Mouse (Mus musculus): Measurements from ENCODE around the gene Fam136a. TPM values are rescaled to one million over a fixed set of nuclear protein-coding genes. Genes with fewer than 3 reads are reported as not detected.
"Not testable (repeated sequence)": the region's sequence is repeated elsewhere in the genome, so short reads cannot be mapped to it uniquely, and the experiment has no call there.

Fam136a gene
- 10.1 to 17.5 TPM (median 14.1 TPM) in 3 replicates for total RNA-seq (2017)

DNA sequence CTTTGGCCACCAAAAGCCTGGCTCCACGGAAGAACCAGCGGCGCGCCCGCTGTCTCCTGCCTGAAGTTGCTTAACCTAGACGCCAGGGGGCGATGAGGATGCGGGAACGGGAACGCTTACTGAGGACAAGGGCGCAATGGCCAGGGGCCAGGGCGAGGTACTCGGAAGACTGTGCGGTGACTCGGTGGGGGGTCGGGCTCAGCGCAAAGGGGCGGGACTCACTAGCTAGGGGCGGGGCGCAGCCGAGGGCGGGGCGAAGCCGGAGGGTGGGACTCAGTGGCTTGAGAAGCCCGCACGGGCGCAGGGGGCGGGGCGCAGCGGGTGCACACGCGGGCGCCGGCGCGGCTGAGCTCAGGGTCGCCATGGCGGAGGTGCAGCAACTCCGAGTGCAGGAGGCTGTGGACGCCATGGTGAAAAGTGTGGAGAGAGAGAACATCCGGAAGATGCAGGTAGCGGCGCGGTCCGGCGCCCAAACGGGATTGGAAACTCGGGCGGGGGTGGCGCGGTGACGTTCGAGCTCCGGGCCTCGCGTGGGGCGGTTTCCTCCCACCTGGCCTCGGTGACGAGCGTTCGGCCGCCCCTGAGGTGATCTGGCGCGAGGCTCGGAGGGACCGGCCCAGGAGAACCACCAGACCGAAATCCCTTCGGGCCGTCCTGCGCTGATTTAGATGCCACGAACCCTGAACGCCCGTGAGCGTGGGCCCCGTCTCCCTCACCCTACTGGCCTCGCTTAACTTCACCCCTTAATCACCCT is at the start of gene Fam136a:
Fam136a (plus strand) TSS at position 276 of the 754 bp plus-strand sequence.
- ATAC-seq (replicated peaks; ENCODE audit: insufficient number of reproducible peaks, low FRiP score, low TSS enrichment, poor library complexity, severe bottlenecking) = peak; percentile 94

DNA sequence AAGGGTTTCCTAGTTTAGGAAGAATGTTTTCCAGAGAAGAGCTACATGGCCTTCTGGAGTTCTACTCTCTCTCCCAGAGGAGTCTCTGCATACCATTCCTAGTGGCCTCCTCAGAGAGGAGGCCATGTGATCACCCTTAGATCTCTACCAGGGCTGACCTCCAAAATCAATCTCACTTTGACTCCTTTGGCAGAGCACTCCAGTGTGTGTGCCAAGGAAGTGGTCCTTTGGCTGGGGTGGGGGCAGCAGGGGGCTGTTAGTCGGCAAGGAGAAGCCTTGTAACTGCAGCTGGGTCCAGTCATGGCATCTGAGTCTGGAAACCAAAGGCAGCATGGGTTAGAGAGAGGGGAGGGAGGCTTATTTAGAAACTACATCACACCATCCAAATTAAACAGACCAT is 48.4 kb upstream of the Fam136a start:
- no peak for ATAC-seq (replicated peaks; ENCODE audit: insufficient number of reproducible peaks, low FRiP score, low TSS enrichment, poor library complexity, severe bottlenecking)

DNA sequence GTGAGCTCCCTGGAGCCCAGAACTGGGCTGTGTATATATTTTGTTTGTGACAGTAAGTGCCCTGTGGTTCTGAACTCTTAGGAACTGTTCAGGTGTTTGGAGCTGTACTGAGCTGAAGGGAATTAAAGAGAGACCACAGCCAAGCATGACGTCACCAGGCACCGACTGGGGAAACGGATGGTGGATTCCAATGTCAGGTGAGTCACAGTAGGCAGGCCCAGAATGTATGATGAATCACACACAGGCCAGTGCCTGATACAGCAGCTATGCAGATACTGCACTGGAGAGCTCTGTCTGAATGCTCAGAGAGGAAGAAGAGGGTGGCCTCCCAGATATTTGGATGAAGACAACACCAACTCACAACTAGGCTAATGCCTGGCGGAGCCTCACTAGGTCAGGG is 46.6 kb upstream of the Fam136a start:
- no peak for ATAC-seq (replicated peaks; ENCODE audit: insufficient number of reproducible peaks, low FRiP score, low TSS enrichment, poor library complexity, severe bottlenecking)

DNA sequence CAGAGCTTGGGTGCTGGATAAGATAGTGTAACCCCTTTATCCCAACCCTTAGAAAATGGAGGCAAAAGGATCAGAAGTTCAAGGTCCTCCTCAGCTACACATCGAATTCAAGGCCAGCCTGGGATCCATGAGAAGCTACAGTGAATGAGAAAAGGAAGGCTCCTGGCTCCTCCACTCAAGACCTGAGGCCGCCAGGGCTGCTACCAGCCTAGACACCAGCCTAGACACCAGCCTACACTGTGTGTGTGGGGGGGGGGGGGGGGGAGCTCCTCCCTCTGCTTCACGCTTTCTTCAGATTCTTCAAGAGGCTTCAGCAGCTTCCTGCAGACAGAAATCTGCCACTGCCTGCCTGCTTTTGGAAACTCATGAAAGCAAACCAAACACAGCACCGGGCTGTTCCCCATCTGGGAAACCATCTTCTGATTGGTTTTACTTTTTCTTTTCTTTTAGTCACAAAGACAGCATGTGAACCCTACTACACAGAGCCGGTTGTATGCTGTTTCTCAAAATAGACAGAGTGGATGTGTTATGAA is 43.3 kb upstream of the Fam136a start:
- no peak for ATAC-seq (replicated peaks; ENCODE audit: insufficient number of reproducible peaks, low FRiP score, low TSS enrichment, poor library complexity, severe bottlenecking)

DNA sequence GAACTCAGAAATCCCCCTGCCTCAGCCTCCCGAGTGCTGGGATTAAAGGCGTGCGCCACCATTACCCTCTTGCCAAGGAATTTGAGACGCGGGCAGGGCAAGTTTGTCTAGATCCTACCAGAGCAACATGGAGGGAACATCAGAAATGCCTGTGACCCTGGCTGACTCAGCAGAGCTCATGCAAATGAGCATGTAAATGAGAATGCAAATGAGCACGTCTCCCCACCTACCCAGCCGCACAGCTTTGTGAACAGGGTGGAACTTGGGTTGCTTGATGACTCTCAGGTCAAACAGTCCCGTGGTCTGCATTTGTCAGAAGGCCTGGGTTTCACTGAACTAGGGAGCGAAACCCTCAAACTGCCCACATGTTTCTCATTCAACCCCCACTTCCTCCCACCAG is 42.5 kb upstream of the Fam136a start:
- ATAC-seq (replicated peaks; ENCODE audit: insufficient number of reproducible peaks, low FRiP score, low TSS enrichment, poor library complexity, severe bottlenecking) = no peak

DNA sequence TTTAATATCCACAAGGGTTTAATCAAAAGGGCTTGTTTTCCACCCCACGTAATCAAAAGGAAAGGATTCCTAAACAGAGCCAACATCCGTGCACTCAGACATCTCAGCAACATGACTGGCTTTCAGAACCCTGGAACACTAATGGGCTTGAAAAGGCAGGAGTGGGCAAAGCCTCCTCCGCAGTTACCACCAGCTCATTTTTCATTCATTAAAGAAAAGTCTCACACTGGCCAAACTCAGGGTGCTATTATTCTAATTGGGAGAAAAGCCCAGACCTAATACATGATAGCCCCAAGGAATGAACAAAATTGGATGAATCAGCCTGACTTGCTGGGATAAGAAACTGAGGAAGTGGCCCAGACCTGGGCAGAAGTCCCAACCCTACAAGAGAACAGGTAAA is 41.0 kb upstream of the Fam136a start:
- no peak for ATAC-seq (replicated peaks; ENCODE audit: insufficient number of reproducible peaks, low FRiP score, low TSS enrichment, poor library complexity, severe bottlenecking)

DNA sequence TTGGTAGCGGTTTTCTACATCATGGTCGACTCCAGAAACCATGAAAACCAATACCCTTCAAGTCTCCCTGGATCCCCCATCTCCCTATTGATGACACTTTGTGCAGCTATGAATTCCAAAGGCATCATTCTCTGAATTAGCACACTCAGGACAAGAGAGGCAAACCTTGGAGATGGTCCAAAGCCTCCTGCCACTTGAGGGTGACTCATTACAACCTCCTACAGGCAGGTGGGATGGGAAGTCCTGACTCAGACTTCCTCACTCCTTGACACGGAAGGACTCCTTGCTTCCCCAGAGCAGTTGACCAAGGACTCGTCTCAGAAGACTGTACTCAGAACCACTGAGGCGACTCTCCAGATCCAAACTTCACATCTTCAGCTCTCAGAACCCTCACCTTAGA is 39.8 kb upstream of the Fam136a start:
- no peak for ATAC-seq (replicated peaks; ENCODE audit: insufficient number of reproducible peaks, low FRiP score, low TSS enrichment, poor library complexity, severe bottlenecking)

DNA sequence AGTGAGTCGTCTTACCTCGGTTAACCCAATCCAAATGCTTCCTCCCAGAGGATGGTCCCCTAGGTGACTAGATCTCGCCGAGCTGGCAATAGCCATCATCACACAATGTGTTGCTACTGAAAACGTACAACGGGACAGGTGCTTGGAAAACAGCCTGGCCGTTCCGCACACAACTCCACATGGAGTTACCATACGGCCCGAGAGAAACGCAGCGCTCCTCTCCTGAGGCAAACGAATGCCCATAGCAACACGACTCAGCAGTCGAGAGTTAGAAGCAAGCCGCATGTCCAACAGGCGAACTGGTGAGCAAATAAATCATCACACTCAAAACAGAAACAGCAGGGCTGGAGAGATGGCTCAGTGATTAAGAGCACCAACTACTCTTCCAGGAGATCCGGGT is 38.6 kb upstream of the Fam136a start:
- ATAC-seq (replicated peaks; ENCODE audit: insufficient number of reproducible peaks, low FRiP score, low TSS enrichment, poor library complexity, severe bottlenecking) = no peak

DNA sequence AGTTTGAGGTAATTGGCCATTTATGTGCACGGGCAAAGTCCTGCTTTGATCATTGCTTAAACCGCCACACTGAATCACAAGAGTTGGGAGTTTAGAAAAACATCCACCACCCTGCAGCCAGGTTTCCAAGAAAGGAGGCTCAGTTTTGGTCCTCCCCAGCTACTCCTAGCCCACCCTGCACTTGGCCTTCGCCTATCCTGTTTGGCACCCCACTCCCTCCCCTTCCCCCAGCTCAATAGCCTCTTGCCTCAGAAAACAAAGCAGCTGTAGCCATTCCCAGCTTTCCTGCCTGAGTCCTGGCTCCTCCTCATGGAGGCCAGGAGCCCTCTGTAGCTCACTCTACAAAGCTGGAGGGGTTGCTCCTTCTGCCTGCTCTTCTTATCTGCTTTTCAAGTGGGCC is 37.1 kb upstream of the Fam136a start:
- ATAC-seq (replicated peaks; ENCODE audit: insufficient number of reproducible peaks, low FRiP score, low TSS enrichment, poor library complexity, severe bottlenecking) = no peak

DNA sequence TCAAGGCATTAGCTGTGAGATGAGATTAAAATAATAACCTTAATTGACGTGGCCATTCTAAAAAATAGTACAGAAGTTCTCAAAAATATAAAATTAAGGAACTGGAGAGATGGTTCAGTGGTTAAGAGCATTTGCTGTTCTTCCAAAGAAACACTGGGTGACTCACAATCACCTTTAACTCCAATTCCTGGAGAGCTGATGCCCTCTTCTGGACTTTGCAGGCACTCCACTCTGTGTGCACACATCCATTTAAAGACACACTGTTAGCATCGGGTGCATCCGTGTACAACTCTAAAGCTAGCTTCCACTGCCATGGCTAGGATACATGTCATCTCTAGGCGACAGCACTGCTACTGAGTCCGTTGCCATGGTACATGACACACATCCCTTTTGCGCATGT is 35.5 kb upstream of the Fam136a start:
- no peak for ATAC-seq (replicated peaks; ENCODE audit: insufficient number of reproducible peaks, low FRiP score, low TSS enrichment, poor library complexity, severe bottlenecking)

DNA sequence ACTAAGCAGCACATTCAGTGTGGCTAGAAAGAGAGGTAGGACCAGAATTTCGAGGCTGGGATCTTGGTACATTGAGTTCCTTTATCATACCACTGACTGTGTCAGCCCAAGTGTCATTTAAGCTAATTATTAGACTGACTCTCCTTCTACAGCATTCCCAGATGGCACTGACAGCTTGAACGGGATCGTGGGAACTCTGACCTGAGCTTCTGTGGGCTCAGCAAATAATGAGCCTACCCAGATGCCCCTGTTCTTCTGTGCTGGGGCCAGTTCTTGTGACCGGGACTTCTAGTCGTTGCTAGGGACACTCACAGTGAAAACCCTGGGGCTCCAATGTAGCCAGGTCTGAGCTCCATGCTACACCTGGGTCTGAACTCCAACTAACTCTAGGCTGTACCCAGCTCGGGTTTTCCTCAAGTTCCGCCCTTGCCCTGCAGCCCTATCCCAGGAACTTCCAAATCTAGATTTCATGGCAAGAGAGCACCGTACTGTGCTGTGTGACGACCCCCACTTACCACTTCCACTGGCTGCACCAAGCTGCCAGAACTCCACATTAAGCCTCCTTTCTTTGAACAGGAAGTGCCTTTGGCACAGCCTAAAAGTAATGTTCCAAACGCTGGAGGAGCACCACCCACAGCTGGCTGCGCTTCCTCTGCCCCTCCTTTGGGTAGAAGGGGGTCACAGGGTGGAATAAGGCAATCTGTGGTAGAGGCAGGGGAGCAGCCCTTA is 30.2 kb upstream of the Fam136a start:
- no peak for ATAC-seq (replicated peaks; ENCODE audit: insufficient number of reproducible peaks, low FRiP score, low TSS enrichment, poor library complexity, severe bottlenecking)

DNA sequence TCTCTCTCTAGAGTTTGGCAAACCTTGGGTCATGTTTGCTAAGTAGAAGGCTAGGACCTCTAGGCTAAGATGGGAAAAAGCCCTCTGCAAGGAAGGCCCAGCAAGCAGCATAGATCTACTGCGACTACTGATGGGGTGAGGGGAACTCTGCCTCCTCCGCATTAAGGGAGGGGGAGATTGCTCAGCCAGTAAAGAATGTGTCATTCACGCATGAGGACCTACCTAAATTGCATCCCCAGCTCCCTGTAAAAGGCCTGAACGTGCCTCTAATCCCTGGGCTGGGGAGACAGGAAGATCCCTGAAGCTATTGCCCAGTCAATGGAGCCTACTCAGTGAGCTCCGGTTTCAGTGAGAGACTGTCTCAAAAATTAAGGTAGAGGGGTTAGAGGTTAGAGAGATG is 29.6 kb upstream of the Fam136a start:
- no peak for ATAC-seq (replicated peaks; ENCODE audit: insufficient number of reproducible peaks, low FRiP score, low TSS enrichment, poor library complexity, severe bottlenecking)

DNA sequence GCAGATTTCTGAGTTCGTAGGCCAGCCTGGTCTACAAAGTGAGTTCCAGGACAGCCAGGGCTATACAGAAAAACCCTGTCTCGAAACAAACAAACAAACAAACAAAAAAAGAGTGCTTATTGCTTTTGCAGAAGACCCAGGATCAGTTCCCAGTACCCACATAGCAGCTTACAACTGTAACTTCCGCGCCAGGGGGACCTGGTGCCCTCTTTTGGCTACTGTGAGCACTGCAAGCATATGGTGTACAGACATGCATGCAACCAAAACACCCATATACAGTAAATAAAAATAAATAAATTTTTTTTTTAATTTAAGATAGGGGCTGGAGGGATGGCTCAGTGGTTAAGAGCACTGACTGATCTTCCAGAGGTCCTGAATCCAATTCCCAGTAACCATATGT is 29.1 kb upstream of the Fam136a start:
- ATAC-seq (replicated peaks; ENCODE audit: insufficient number of reproducible peaks, low FRiP score, low TSS enrichment, poor library complexity, severe bottlenecking) = not testable (repeated sequence)

DNA sequence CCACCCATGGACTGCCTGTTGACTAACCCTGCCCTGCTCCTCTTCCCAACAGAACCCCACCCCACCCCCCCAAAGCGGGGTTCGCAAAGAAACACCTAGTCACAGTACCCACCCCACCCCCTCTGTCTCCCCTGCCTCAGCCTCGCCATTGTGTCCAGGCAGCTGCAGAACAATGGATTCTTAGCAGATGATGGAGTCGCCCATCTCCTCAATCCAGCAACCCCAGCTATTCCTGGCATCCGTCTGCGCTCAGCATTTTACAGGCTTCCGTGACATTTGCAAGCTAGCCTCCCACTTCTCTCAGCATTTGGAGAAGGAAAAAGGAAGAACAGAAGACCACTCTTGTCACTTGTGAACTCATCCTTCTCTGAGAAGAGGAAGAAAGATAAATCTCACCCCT is 21.8 kb upstream of the Fam136a start:
- ATAC-seq (replicated peaks; ENCODE audit: insufficient number of reproducible peaks, low FRiP score, low TSS enrichment, poor library complexity, severe bottlenecking) = no peak

DNA sequence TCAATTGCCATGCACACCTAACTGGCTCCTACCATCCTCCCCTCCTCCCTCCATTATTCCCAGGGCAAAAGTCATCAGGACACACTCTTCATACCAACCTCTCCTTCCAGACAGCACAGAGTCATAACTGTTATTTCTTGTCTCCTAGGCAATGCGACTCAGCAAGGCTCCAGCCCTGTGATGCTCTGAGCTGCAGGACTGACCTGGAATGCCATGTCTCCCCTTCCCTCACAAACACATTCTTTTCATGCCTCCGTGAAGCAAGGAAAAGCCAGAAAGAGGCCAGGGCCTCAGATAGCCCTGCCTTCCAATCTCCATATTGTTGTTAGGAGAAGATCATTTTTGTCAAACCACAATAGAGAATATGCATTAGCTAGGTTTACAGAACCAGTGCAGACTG is 19.4 kb upstream of the Fam136a start:
- no peak for ATAC-seq (replicated peaks; ENCODE audit: insufficient number of reproducible peaks, low FRiP score, low TSS enrichment, poor library complexity, severe bottlenecking)

DNA sequence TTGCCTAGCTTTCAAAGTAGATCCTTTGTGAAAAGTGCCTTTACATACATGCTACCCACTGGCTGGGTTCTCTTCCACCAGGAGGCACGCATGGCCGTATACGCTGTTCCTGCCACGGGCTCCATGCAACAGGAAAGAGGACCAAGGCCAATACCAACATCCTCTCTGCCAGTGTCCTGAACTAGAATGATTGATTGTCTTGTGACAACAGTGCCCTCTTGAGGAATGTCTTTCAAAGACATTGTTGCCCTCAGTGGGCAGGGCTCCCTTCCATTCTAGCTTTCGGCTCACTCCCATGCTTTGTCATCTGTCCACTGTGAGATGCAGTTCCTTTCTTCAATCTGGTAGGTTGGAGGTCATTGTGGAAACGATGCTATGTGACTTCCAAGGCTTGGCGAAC is 16.2 kb upstream of the Fam136a start:
- ATAC-seq (replicated peaks; ENCODE audit: insufficient number of reproducible peaks, low FRiP score, low TSS enrichment, poor library complexity, severe bottlenecking) = no peak

DNA sequence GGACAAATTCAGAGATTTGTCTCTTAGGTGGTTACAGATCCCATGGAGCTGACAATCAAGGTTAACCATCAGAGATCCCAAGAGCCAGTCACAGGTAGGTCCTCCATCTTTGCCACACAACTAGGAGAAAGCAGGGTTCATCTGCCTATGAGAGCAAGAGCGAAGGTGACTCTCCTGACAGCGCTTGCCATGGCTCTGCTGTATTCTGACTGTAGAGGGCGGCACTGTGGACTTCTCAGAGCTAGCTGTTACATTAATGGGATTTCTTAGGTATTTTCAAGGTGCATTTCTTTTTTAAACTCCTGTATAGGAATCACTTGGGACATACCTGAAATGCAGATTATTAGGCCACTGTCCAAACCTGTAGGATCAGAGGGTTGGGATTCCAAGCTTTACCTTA is 10.5 kb upstream of the Fam136a start:
- no peak for ATAC-seq (replicated peaks; ENCODE audit: insufficient number of reproducible peaks, low FRiP score, low TSS enrichment, poor library complexity, severe bottlenecking)

DNA sequence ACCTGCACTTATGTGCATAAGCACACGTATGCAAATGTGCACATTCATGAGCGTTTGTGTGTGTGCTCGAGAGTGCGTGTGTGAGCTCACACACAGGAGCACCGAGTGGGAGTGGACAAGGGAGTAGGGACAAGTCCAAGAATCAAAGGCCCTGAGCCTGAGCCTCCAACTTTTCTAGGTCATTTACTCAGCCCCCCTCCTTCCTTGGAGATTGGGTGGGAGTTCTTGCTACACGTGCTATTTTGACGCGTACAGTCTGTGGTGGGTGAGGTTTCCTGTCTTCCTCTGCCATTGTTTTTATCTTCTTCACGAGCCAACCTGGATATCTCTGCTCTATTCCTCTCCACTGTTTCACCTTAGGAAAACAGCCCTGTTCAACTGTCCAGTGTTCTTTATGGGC is 8.5 kb upstream of the Fam136a start:
- no peak for ATAC-seq (replicated peaks; ENCODE audit: insufficient number of reproducible peaks, low FRiP score, low TSS enrichment, poor library complexity, severe bottlenecking)

DNA sequence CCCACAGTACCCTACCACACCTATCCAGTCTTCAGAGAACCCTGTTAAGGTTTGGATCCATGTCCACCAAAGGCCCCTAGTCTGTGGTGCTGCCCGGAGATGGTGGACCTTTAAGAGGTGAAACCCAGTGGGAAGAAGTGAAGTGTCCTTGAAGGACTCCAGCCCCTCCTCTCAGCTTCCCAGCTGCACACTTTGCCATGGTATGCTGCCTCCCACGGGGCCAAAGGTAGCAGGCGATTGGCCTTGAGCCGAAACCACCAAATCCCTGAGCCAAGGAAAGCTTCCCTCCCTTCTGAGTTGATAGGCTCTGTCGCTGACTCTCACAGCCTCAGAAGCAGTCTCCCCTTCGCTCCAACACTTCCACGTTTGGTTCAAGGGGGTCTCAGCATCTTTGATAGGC is 4.8 kb upstream of the Fam136a start:
- no peak for ATAC-seq (replicated peaks; ENCODE audit: insufficient number of reproducible peaks, low FRiP score, low TSS enrichment, poor library complexity, severe bottlenecking)

DNA sequence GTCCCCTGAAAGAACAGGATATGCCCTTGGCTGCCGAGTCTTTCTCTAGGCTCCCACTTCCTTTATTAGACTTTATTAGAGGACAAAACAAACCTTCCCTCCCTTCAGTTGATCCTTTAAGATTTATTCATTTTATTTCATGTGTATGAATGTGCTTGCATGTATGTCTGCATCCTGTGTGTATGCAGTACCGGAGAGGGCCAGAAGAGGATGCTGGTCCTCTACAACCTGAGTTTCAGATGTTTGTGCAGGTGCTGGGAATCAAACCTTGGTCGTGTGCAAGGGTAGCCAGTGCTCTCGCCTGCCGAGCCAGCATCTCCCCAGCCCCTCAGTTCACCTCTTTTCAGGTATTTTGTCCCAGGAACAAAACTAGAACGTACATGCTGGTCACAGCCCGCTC is 4.1 kb upstream of the Fam136a start:
- no peak for ATAC-seq (replicated peaks; ENCODE audit: insufficient number of reproducible peaks, low FRiP score, low TSS enrichment, poor library complexity, severe bottlenecking)

All from monocyte, adult 5-6 weeks (primary cell).